Mouse (Mus musculus): ENCODE results near the gene Nceh1.
A peak's percentile ranks its signal among the peaks of the same experiment; 100 is the strongest.

Nceh1 gene

GRCm38 (mm10) chr3:27182733-27183600, at the start of gene Nceh1:
Gene Nceh1, plus strand, starts transcription at chr3:27182965.
- DNase-seq, result peak; percentile 96

- DNase-seq, result no peak
These were observed 42.7 kb upstream of the Nceh1 start for GRCm38 (mm10) chr3:27140101-27140500.

GRCm38 (mm10) chr3:27143570-27143969, 39.2 kb upstream of the Nceh1 start:
- DNase-seq, result no peak

GRCm38 (mm10) chr3:27145733-27146132, 37.0 kb upstream of the Nceh1 start:
- no peak for DNase-seq

- peak; percentile 49 for DNase-seq
These were observed 29.5 kb upstream of the Nceh1 start for GRCm38 (mm10) chr3:27153191-27153671.

GRCm38 (mm10) chr3:27153701-27154209, 29.0 kb upstream of the Nceh1 start, which contains the start of gene Ect2:
Gene Ect2, minus strand, starts transcription at chr3:27153878.
- peak; percentile 99 for DNase-seq

GRCm38 (mm10) chr3:27154280-27154679, 28.5 kb upstream of the Nceh1 start:
- DNase-seq, result no peak

GRCm38 (mm10) chr3:27155051-27155855, 27.5 kb upstream of the Nceh1 start:
- peak; percentile 67 for DNase-seq

GRCm38 (mm10) chr3:27155856-27156593, 26.7 kb upstream of the Nceh1 start:
- no peak for DNase-seq

GRCm38 (mm10) chr3:27156594-27156949, 26.2 kb upstream of the Nceh1 start:
- no peak for DNase-seq

- peak; percentile 12 for DNase-seq
These were observed 23.9 kb upstream of the Nceh1 start for GRCm38 (mm10) chr3:27158910-27159309.

- DNase-seq, result no peak
These were observed 20.9 kb upstream of the Nceh1 start for GRCm38 (mm10) chr3:27161645-27162409.

GRCm38 (mm10) chr3:27162410-27162804, 20.4 kb upstream of the Nceh1 start:
- no peak for DNase-seq

- no peak for DNase-seq
These were observed 17.2 kb upstream of the Nceh1 start for GRCm38 (mm10) chr3:27165481-27166065.

GRCm38 (mm10) chr3:27170257-27170656, 12.5 kb upstream of the Nceh1 start:
- no peak for DNase-seq

- DNase-seq, result no peak
These were observed 3.1 kb upstream of the Nceh1 start for GRCm38 (mm10) chr3:27179711-27180110.

GRCm38 (mm10) chr3:27183601-27184175, 923 bp downstream of the Nceh1 start:
- DNase-seq, result peak; percentile 22

GRCm38 (mm10) chr3:27188386-27188785, 5.6 kb downstream of the Nceh1 start:
- no peak for DNase-seq

GRCm38 (mm10) chr3:27189320-27190261, 6.8 kb downstream of the Nceh1 start:
- peak; percentile 17 for DNase-seq

GRCm38 (mm10) chr3:27190865-27191264, 8.1 kb downstream of the Nceh1 start:
- DNase-seq, result no peak

Data from embryo, embryonic 11 days (tissue).